Mouse (Mus musculus): ENCODE measurements around the gene Acads. TPM values are rescaled to one million over a fixed set of nuclear protein-coding genes. Genes with fewer than 3 reads are reported as not detected.
"Not testable (repeated sequence)": the region's sequence is repeated elsewhere in the genome, so short reads cannot be mapped to it uniquely, and the experiment has no call there.

Gene Acads
- polyA plus RNA-seq, 1 experiment, result 101 TPM

DNA sequence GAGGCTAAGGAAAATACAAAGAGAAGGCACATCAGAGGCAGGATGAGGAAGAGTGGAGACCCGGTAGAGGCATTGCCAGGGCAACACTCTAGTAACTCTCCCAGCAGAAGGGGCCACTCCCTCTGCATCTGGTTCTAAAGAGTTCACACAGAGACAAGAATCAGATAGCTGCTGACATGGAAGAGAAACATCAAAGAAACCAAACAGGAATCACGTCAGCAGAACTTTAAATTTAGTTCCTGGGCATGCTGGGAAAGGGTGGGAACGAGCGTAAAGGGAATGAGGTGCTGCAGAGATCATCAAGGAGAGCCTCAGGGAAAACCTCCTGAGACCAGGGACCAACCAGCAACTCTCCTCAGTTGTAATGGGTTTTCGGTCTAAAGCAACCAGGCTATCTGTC is 31.8 kb upstream of the Acads start:
- Histone ChIP-seq H3K36me3 (ENCODE audit: control insufficient read depth, insufficient read depth, low read length) (peaks cover 47% of the 10 kb centered on the region), H3K4me1 (replicated peaks; ENCODE audit: control insufficient read depth, insufficient read depth, low read length) (peaks cover 50% of the 10 kb centered on the region), H3K4me3 (ENCODE audit: control insufficient read depth, insufficient read depth, low read length) (no peak overlapping the region), H3K27ac (ENCODE audit: control insufficient read depth, insufficient read depth, low read length) (peak overlapping the region; percentile 49), H3K27me3 (ENCODE audit: control insufficient read depth, insufficient read depth, low read length) (no peaks in the 10 kb centered on the region)
- peak; percentile 20 for DNase-seq
- TF ChIP-seq POLR2A (IDR thresholded peaks at IDR 0.05; ENCODE audit: control insufficient read depth, extremely low read depth, insufficient read depth, low read length, poor library complexity) (no peak), CTCF (IDR thresholded peaks at IDR 0.05; ENCODE audit: borderline replicate concordance, control insufficient read depth, extremely low read depth, insufficient read depth, low read length, poor library complexity) (no peak)
- 35% methylated on average over 5 of the region's 5 CpGs for WGBS

DNA sequence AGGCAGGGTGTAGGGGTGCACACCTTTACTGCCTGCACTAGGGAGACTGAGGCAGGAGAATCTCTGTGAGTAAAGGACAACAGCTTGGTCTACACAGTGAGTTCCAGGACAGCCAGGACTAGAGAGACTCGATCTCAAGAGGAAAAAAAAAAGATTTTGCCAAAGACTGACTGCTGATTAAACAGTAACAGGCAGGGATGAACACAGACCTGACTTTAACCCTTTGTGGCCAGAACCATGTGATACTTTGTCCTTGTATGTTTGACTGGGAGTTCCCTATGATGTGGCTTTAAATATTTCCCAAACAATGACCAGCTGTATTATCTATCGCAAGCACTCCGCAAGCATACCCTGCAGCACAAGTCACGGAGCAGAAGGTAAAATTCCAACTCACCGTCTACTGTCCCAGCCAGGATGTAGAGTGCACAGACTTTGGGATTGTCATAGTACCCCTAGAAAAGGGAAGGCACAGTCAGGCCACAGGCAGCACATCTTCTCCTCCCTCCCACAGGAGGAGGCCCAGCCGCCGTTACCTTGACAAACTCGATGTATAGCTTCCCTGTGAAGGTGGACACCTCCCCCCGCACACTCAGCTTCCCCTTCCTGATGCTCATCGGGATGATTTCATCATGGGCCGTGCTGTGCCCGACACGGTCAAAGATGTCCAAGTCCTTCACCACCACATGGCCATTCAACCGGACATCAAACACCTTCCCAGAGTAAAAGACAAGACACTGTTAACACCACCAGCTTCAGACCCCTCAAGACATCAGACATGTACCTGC is 30.7 kb upstream of the Acads start:
- no peak for DNase-seq
- Histone ChIP-seq H3K27ac (ENCODE audit: control insufficient read depth, insufficient read depth, low read length) (no peak overlapping the region), H3K4me1 (replicated peaks; ENCODE audit: control insufficient read depth, insufficient read depth, low read length) (peaks cover 39% of the 10 kb centered on the region), H3K27me3 (ENCODE audit: control insufficient read depth, insufficient read depth, low read length) (no peaks in the 10 kb centered on the region), H3K4me3 (ENCODE audit: control insufficient read depth, insufficient read depth, low read length) (no peak overlapping the region), H3K36me3 (ENCODE audit: control insufficient read depth, insufficient read depth, low read length) (peaks cover 47% of the 10 kb centered on the region)
- TF ChIP-seq CTCF (IDR thresholded peaks at IDR 0.05; ENCODE audit: borderline replicate concordance, control insufficient read depth, extremely low read depth, insufficient read depth, low read length, poor library complexity) (no peak), POLR2A (IDR thresholded peaks at IDR 0.05; ENCODE audit: control insufficient read depth, extremely low read depth, insufficient read depth, low read length, poor library complexity) (no peak)
- 94% methylated on average over 14 of the region's 14 CpGs for WGBS

DNA sequence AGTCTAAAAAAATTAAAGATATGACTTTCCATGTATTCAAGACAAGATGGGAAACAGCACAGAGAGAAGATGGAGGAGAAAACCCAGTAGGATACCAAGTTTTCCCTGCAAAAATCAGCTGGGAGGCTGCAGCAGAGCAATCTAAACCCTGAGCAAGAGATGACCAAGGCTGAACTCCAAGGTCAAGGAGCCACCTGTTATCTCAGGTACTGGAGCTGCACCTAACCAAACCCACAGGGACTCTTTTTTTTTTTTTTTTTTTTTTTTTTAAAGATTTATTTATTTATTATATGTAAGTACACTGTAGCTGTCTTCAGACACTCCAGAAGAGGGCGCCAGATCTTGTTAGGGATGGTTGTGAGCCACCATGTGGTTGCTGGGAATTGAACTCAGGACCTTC is 29.7 kb upstream of the Acads start:
- no CpG with 5 or more reads among the region's 1 CpGs for WGBS
- DNase-seq; H3K27me3 ChIP-seq (ENCODE audit: control insufficient read depth, insufficient read depth, low read length); H3K27ac ChIP-seq (ENCODE audit: control insufficient read depth, insufficient read depth, low read length); H3K4me3 ChIP-seq (ENCODE audit: control insufficient read depth, insufficient read depth, low read length): not testable (repeated sequence)
- Histone ChIP-seq H3K36me3 (ENCODE audit: control insufficient read depth, insufficient read depth, low read length) (peaks cover 47% of the 10 kb centered on the region), H3K4me1 (replicated peaks; ENCODE audit: control insufficient read depth, insufficient read depth, low read length) (peaks cover 33% of the 10 kb centered on the region)

DNA sequence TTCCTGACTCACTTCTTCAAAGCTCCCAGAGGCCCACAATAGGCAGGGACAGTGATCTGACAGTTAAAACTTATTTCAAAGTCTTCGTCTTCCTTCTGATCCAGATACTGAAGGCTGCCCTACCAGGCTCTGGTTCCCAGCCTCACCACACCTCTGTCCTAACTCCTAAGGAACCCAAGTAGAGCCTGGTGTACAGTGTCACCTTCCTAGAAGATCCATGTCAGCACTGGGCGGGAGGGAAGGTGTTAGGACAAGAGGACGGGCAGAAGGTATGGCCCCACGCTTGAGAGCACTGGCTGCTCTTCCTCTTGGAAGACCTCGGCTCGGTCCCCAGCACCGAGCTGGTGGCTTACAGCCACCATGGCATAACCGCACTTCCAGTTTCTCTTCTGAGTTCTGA is 29.2 kb upstream of the Acads start:
- Histone ChIP-seq H3K4me1 (replicated peaks; ENCODE audit: control insufficient read depth, insufficient read depth, low read length) (peaks cover 29% of the 10 kb centered on the region), H3K4me3 (ENCODE audit: control insufficient read depth, insufficient read depth, low read length) (no peak overlapping the region), H3K27me3 (ENCODE audit: control insufficient read depth, insufficient read depth, low read length) (no peaks in the 10 kb centered on the region), H3K36me3 (ENCODE audit: control insufficient read depth, insufficient read depth, low read length) (peaks cover 47% of the 10 kb centered on the region), H3K27ac (ENCODE audit: control insufficient read depth, insufficient read depth, low read length) (no peak overlapping the region)
- WGBS, result 94% methylated on average over 8 of the region's 8 CpGs
- DNase-seq, result no peak
- TF ChIP-seq POLR2A (IDR thresholded peaks at IDR 0.05; ENCODE audit: control insufficient read depth, extremely low read depth, insufficient read depth, low read length, poor library complexity) (no peak), CTCF (IDR thresholded peaks at IDR 0.05; ENCODE audit: borderline replicate concordance, control insufficient read depth, extremely low read depth, insufficient read depth, low read length, poor library complexity) (no peak)

DNA sequence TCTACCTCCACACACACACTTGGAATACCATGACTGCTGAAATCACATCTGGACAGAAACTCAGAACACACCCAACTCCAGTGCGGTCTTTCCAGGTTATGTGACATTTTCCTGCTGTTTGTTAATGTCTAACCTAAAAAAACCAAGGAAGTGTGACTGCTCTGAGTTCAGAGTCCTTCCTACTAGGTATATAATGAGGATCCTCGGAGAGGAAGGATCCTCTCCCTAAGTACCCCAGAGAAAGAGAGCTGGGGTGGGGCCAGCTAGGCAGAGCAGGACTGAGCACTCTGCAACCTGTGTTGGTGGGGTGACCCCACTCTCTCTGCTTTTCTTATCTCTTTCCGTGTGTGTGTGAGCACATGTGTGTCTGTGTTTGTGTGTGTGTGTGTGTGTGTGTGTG is 28.2 kb upstream of the Acads start:
- H3K27ac ChIP-seq (ENCODE audit: control insufficient read depth, insufficient read depth, low read length), result no peak overlapping the region
- 94% methylated on average over 3 of the region's 3 CpGs for WGBS
- peaks cover 19% of the 10 kb centered on the region for H3K4me1 ChIP-seq (replicated peaks; ENCODE audit: control insufficient read depth, insufficient read depth, low read length)
- H3K36me3 ChIP-seq (ENCODE audit: control insufficient read depth, insufficient read depth, low read length), result peaks cover 47% of the 10 kb centered on the region
- no peak overlapping the region for H3K4me3 ChIP-seq (ENCODE audit: control insufficient read depth, insufficient read depth, low read length)
- no peak for TF ChIP-seq CTCF (IDR thresholded peaks at IDR 0.05; ENCODE audit: borderline replicate concordance, control insufficient read depth, extremely low read depth, insufficient read depth, low read length, poor library complexity)
- TF ChIP-seq POLR2A (IDR thresholded peaks at IDR 0.05; ENCODE audit: control insufficient read depth, extremely low read depth, insufficient read depth, low read length, poor library complexity), result no peak
- DNase-seq, result no peak
- H3K27me3 ChIP-seq (ENCODE audit: control insufficient read depth, insufficient read depth, low read length), result no peaks in the 10 kb centered on the region

DNA sequence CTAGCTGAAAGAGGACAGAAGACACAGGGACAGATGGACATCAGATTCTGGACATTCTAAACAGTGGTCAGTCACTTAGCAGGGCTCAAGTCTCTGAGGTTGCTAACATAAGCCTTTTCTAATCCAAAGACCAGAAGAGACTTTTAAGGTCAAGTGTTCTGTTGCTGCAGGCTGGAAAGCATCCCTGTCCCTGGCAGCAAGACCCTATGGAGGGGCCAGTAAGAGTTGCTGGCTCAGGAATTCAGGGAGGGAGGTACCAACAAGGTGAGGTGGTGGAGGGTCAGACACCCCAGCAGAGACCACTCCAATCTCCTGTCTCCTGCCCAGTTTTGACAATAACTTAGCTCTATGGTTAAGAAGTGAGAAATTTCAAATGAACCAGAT is 27.6 kb upstream of the Acads start:
- Histone ChIP-seq H3K36me3 (ENCODE audit: control insufficient read depth, insufficient read depth, low read length) (peaks cover 47% of the 10 kb centered on the region), H3K27me3 (ENCODE audit: control insufficient read depth, insufficient read depth, low read length) (no peaks in the 10 kb centered on the region), H3K4me3 (ENCODE audit: control insufficient read depth, insufficient read depth, low read length) (no peak overlapping the region), H3K4me1 (replicated peaks; ENCODE audit: control insufficient read depth, insufficient read depth, low read length) (peaks cover 15% of the 10 kb centered on the region), H3K27ac (ENCODE audit: control insufficient read depth, insufficient read depth, low read length) (no peak overlapping the region)
- DNase-seq, result no peak
- TF ChIP-seq POLR2A (IDR thresholded peaks at IDR 0.05; ENCODE audit: control insufficient read depth, extremely low read depth, insufficient read depth, low read length, poor library complexity), result no peak
- no peak for TF ChIP-seq CTCF (IDR thresholded peaks at IDR 0.05; ENCODE audit: borderline replicate concordance, control insufficient read depth, extremely low read depth, insufficient read depth, low read length, poor library complexity)

All from thymus, adult 2 months (tissue).